Mouse (Mus musculus): ENCODE data around the gene Faf2. TPM values are rescaled to one million over a fixed set of nuclear protein-coding genes. Genes with fewer than 3 reads are reported as not detected.

Faf2 gene
- polyA plus RNA-seq, 1 experiment: 30.3 TPM

- Histone ChIP-seq H3K4me3 (no peak overlapping the region), H3K36me3 (ENCODE audit: control insufficient read depth, insufficient read depth) (peaks cover 4% of the 10 kb centered on the region), H3ac (ENCODE audit: control insufficient read depth, insufficient read length) (no peak overlapping the region), H3K27me3 (ENCODE audit: control insufficient read depth, insufficient read depth, insufficient read length) (no peaks in the 10 kb centered on the region), H3K4me2 (ENCODE audit: low read depth) (no peak overlapping the region), H3K79me2 (ENCODE audit: control insufficient read depth, insufficient read depth) (peaks cover 16% of the 10 kb centered on the region)
- TF ChIP-seq MYOD1 (IDR thresholded peaks at IDR 0.05; ENCODE audit: control insufficient read depth in 1 of 3, insufficient read length in 2 of 3, low read depth in 2 of 3) (no peak), E2F4 (IDR thresholded peaks at IDR 0.05; ENCODE audit: insufficient read depth) (no peak), POLR2AphosphoS2 (IDR thresholded peaks at IDR 0.05; ENCODE audit: insufficient read length, low read depth) (no peak), CEBPB (IDR thresholded peaks at IDR 0.05; ENCODE audit: insufficient read depth, poor library complexity, severe bottlenecking) (no peak), USF1 (IDR thresholded peaks at IDR 0.05; ENCODE audit: low read depth) (no peak), SRF (IDR thresholded peaks at IDR 0.05; ENCODE audit: control insufficient read depth, insufficient read length, low read depth) (no peak), TCF12 (IDR thresholded peaks at IDR 0.05; ENCODE audit: insufficient read depth, poor library complexity, severe bottlenecking) (no peak), REST (IDR thresholded peaks at IDR 0.05; ENCODE audit: insufficient read depth, insufficient read length) (no peak)
Observed at GRCm38 (mm10) chr13:54596107-54596690, 25.4 kb upstream of the Faf2 start.

- Histone ChIP-seq H3K4me2 (ENCODE audit: low read depth) (no peak overlapping the region), H3K79me2 (ENCODE audit: control insufficient read depth, insufficient read depth) (peaks cover 9% of the 10 kb centered on the region), H3K27me3 (ENCODE audit: control insufficient read depth, insufficient read depth, insufficient read length) (no peaks in the 10 kb centered on the region), H3K4me3 (no peak overlapping the region), H3ac (ENCODE audit: control insufficient read depth, insufficient read length) (no peak overlapping the region), H3K36me3 (ENCODE audit: control insufficient read depth, insufficient read depth) (peaks cover 4% of the 10 kb centered on the region)
- TF ChIP-seq REST (IDR thresholded peaks at IDR 0.05; ENCODE audit: insufficient read depth, insufficient read length): no peak
- TF ChIP-seq MAX (IDR thresholded peaks at IDR 0.05; ENCODE audit: low read depth): no peak
- TF ChIP-seq POLR2A (IDR thresholded peaks at IDR 0.05; ENCODE audit: insufficient read length, low read depth): no peak
- no peak for TF ChIP-seq MYOD1 (IDR thresholded peaks at IDR 0.05; ENCODE audit: control insufficient read depth in 1 of 3, insufficient read length in 2 of 3, low read depth in 2 of 3)
- TF ChIP-seq MYOG (IDR thresholded peaks at IDR 0.05; ENCODE audit: control insufficient read depth in 1 of 3, insufficient read depth in 1 of 3, insufficient read length in 2 of 3, low read depth in 2 of 3): no peak
- no peak for TF ChIP-seq CEBPB (IDR thresholded peaks at IDR 0.05; ENCODE audit: insufficient read depth, poor library complexity, severe bottlenecking)
Observed at GRCm38 (mm10) chr13:54596870-54597269, 24.7 kb upstream of the Faf2 start.

GRCm38 (mm10) chr13:54598622-54599143, 22.9 kb upstream of the Faf2 start:
- H3K36me3 ChIP-seq (ENCODE audit: control insufficient read depth, insufficient read depth): peaks cover 4% of the 10 kb centered on the region
- H3ac ChIP-seq (ENCODE audit: control insufficient read depth, insufficient read length): no peak overlapping the region
- no peaks in the 10 kb centered on the region for H3K27me3 ChIP-seq (ENCODE audit: control insufficient read depth, insufficient read depth, insufficient read length)
- no peaks in the 10 kb centered on the region for H3K79me2 ChIP-seq (ENCODE audit: control insufficient read depth, insufficient read depth)
- H3K4me3 ChIP-seq: no peak overlapping the region
- TF ChIP-seq SRF (IDR thresholded peaks at IDR 0.05; ENCODE audit: control insufficient read depth, insufficient read length, low read depth) (no peak), REST (IDR thresholded peaks at IDR 0.05; ENCODE audit: insufficient read depth, insufficient read length) (no peak), CEBPB (IDR thresholded peaks at IDR 0.05; ENCODE audit: insufficient read depth, poor library complexity, severe bottlenecking) (no peak), POLR2A (IDR thresholded peaks at IDR 0.05; ENCODE audit: insufficient read length, low read depth) (no peak), POLR2AphosphoS2 (IDR thresholded peaks at IDR 0.05; ENCODE audit: insufficient read length, low read depth) (no peak), USF1 (IDR thresholded peaks at IDR 0.05; ENCODE audit: low read depth) (no peak), TCF12 (IDR thresholded peaks at IDR 0.05; ENCODE audit: insufficient read depth, poor library complexity, severe bottlenecking) (no peak), E2F4 (IDR thresholded peaks at IDR 0.05; ENCODE audit: insufficient read depth) (no peak), MYOD1 (IDR thresholded peaks at IDR 0.05; ENCODE audit: control insufficient read depth in 1 of 3, insufficient read length in 2 of 3, low read depth in 2 of 3) (no peak), TCF3 (IDR thresholded peaks at IDR 0.05; ENCODE audit: insufficient read length, low read depth) (no peak), MAX (IDR thresholded peaks at IDR 0.05; ENCODE audit: low read depth) (no peak), MYOG (IDR thresholded peaks at IDR 0.05; ENCODE audit: control insufficient read depth in 1 of 3, insufficient read depth in 1 of 3, insufficient read length in 2 of 3, low read depth in 2 of 3) (no peak)
- no peak overlapping the region for H3K4me2 ChIP-seq (ENCODE audit: low read depth)

GRCm38 (mm10) chr13:54602639-54603111, 18.9 kb upstream of the Faf2 start:
- H3K4me2 ChIP-seq (ENCODE audit: low read depth): no peak overlapping the region
- TF ChIP-seq REST (IDR thresholded peaks at IDR 0.05; ENCODE audit: insufficient read depth, insufficient read length) (no peak), SRF (IDR thresholded peaks at IDR 0.05; ENCODE audit: control insufficient read depth, insufficient read length, low read depth) (no peak), TCF12 (IDR thresholded peaks at IDR 0.05; ENCODE audit: insufficient read depth, poor library complexity, severe bottlenecking) (no peak), POLR2AphosphoS2 (IDR thresholded peaks at IDR 0.05; ENCODE audit: insufficient read length, low read depth) (no peak), USF1 (IDR thresholded peaks at IDR 0.05; ENCODE audit: low read depth) (no peak), POLR2A (IDR thresholded peaks at IDR 0.05; ENCODE audit: insufficient read length, low read depth) (no peak), MAX (IDR thresholded peaks at IDR 0.05; ENCODE audit: low read depth) (no peak), TCF3 (IDR thresholded peaks at IDR 0.05; ENCODE audit: insufficient read length, low read depth) (no peak)
- H3ac ChIP-seq (ENCODE audit: control insufficient read depth, insufficient read length): no peak overlapping the region

GRCm38 (mm10) chr13:54603501-54603900, 18.1 kb upstream of the Faf2 start:
- no peaks in the 10 kb centered on the region for H3K79me2 ChIP-seq (ENCODE audit: control insufficient read depth, insufficient read depth)
- TF ChIP-seq REST (IDR thresholded peaks at IDR 0.05; ENCODE audit: insufficient read depth, insufficient read length) (no peak), SRF (IDR thresholded peaks at IDR 0.05; ENCODE audit: control insufficient read depth, insufficient read length, low read depth) (no peak), USF1 (IDR thresholded peaks at IDR 0.05; ENCODE audit: low read depth) (no peak), MYOD1 (IDR thresholded peaks at IDR 0.05; ENCODE audit: control insufficient read depth in 1 of 3, insufficient read length in 2 of 3, low read depth in 2 of 3) (no peak), CEBPB (IDR thresholded peaks at IDR 0.05; ENCODE audit: insufficient read depth, poor library complexity, severe bottlenecking) (no peak), E2F4 (IDR thresholded peaks at IDR 0.05; ENCODE audit: insufficient read depth) (no peak), POLR2AphosphoS2 (IDR thresholded peaks at IDR 0.05; ENCODE audit: insufficient read length, low read depth) (no peak), POLR2A (IDR thresholded peaks at IDR 0.05; ENCODE audit: insufficient read length, low read depth) (no peak), TCF3 (IDR thresholded peaks at IDR 0.05; ENCODE audit: insufficient read length, low read depth) (no peak), MYOG (IDR thresholded peaks at IDR 0.05; ENCODE audit: control insufficient read depth in 1 of 3, insufficient read depth in 1 of 3, insufficient read length in 2 of 3, low read depth in 2 of 3) (no peak), MAX (IDR thresholded peaks at IDR 0.05; ENCODE audit: low read depth) (no peak), TCF12 (IDR thresholded peaks at IDR 0.05; ENCODE audit: insufficient read depth, poor library complexity, severe bottlenecking) (no peak)
- H3K36me3 ChIP-seq (ENCODE audit: control insufficient read depth, insufficient read depth): no peaks in the 10 kb centered on the region
- H3K27me3 ChIP-seq (ENCODE audit: control insufficient read depth, insufficient read depth, insufficient read length): no peaks in the 10 kb centered on the region
- H3ac ChIP-seq (ENCODE audit: control insufficient read depth, insufficient read length): no peak overlapping the region
- H3K4me2 ChIP-seq (ENCODE audit: low read depth): no peak overlapping the region
- no peak overlapping the region for H3K4me3 ChIP-seq

More at GRCm38 (mm10) chr13:54602639-54603111, 18.9 kb upstream of the Faf2 start:
- no peaks in the 10 kb centered on the region for H3K27me3 ChIP-seq (ENCODE audit: control insufficient read depth, insufficient read depth, insufficient read length)
- H3K36me3 ChIP-seq (ENCODE audit: control insufficient read depth, insufficient read depth): no peaks in the 10 kb centered on the region
- H3K4me3 ChIP-seq: no peak overlapping the region
- no peaks in the 10 kb centered on the region for H3K79me2 ChIP-seq (ENCODE audit: control insufficient read depth, insufficient read depth)
